Mouse (Mus musculus): ENCODE results near the gene Trak1.

DNA sequence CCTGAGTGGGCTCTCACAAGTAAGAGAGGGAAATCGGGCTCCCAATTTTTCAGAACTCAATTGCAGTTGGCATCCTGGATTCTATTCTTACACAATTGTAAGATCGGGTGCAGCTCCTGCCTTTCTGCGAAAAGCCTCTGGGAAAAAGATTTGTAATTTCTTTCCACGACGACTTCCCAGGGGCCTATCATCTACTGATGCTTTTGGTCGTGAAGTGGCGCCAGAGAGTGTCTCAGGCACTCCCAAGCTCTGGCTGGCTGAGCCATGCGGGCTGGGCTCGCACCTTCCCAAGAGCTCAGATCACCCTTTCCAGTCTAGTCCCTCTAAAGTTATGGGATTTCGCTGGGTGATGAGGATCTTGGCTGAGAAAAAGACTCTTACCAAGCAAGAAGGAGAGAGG lies 198.8 kb downstream of the Trak1 start:
- TF ChIP-seq CTCF (IDR thresholded peaks at IDR 0.05; ENCODE audit: low read depth, low read length) = no peak
- TF ChIP-seq POLR2A (IDR thresholded peaks at IDR 0.05; ENCODE audit: insufficient read depth, low read length) = no peak

Data from ES-Bruce4 (cell line).